Mouse (Mus musculus) liver, adult (tissue): Measurements from ENCODE around the gene Taf1c.

Experiments used
- GATA4 ChIP-seq: IDR thresholded peaks from 2 replicates; pipeline ENCODE4 v1.6.1; 2014; ENCODE audit warnings: mild to moderate bottlenecking, low read length; ENCODE audit not compliant: insufficient replicate concordance

Taf1c gene

GRCm38 (mm10) chr8:119558603-119559401 is 46.2 kb downstream of the Taf1c start, which contains the start of gene Mbtps1:
Gene Mbtps1, minus strand, starts transcription at chr8:119558735.
- TF ChIP-seq GATA4 = no peak; the same call in 1 of the 2 replicates

GRCm38 (mm10) chr8:119557821-119558602 is 47.0 kb downstream of the Taf1c start:
- no peak for TF ChIP-seq GATA4

- no peak for TF ChIP-seq GATA4
Measured at GRCm38 (mm10) chr8:119557132-119557531, 47.9 kb downstream of the Taf1c start.

- no peak for TF ChIP-seq GATA4
Measured at GRCm38 (mm10) chr8:119555861-119556260, 49.2 kb downstream of the Taf1c start.

GRCm38 (mm10) chr8:119552967-119553366 is 52.1 kb downstream of the Taf1c start:
- TF ChIP-seq GATA4 = no peak

- no peak for TF ChIP-seq GATA4
Measured at GRCm38 (mm10) chr8:119548560-119549113, 56.4 kb downstream of the Taf1c start.
